Mouse (Mus musculus) CD4-positive, CD25-positive, alpha-beta regulatory T cell, adult 4 months (primary cell): Measurements from ENCODE around the gene Ldlrad3. TPM values are rescaled to one million over a fixed set of nuclear protein-coding genes. Genes with fewer than 3 reads are reported as not detected.
A peak's percentile ranks its signal among the peaks of the same experiment; 100 is the strongest.

Experiments
- ATAC-seq: one replicate; pipeline ENCODE4 v1.8.0; 2017
- polyA plus RNA-seq, 2 experiments: library from polyadenylated mRNA; unstranded; fragments of 100-300 nt; shearing (Covaris generic); gene quantifications; one replicate each; pipeline ENCODE4 v1.2.1; 2017

Ldlrad3 gene
- polyA plus RNA-seq, 2 experiments from 2014 or later = 0.29 to 0.31 TPM

- ATAC-seq = peak; percentile 15
Measured at GRCm38 (mm10) chr2:102032713-102033343, 153.4 kb downstream of the Ldlrad3 start.

- ATAC-seq = no peak
Measured at GRCm38 (mm10) chr2:102030652-102031051, 155.5 kb downstream of the Ldlrad3 start.

DNA sequence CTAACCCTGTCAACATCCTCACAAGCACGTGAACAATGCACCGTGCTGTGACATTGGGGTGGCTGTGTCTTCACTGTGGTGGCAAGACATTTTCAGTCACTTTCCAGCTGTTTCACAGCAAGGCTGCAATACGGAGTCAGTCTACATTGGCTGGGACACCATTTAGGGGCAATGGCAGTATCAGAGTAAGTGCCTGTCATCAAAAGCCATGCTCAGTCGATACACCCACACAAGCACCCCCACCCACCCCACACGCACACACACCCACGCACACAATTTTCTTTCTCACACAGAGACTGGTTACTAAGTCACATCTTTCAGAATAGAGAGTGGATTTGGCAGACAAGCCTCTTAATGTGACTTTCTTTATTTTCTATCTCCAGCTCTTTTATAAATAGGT lies 156.0 kb downstream of the Ldlrad3 start:
- ATAC-seq = no peak

- no peak for ATAC-seq
Measured at GRCm38 (mm10) chr2:102029682-102030081, 156.5 kb downstream of the Ldlrad3 start.

DNA sequence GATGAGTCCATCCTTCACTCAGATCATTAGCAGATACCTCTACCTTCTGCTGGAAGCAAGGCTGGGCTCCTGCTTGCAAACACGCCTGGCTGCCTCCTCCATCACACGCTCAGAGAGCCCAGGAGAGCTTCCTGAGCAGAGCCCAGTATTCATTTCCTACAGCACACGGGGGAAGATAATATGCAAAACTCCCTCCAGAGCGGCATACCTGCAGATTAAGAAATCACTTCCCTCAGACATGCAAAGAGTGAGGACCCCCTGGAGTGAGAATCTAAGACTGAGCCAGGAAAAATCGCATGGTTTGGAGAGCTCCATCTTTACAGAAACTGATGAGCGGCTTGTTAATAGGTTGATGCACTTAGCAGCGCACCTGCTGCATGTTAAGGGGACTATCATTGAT lies 158.9 kb downstream of the Ldlrad3 start:
- ATAC-seq = no peak

DNA sequence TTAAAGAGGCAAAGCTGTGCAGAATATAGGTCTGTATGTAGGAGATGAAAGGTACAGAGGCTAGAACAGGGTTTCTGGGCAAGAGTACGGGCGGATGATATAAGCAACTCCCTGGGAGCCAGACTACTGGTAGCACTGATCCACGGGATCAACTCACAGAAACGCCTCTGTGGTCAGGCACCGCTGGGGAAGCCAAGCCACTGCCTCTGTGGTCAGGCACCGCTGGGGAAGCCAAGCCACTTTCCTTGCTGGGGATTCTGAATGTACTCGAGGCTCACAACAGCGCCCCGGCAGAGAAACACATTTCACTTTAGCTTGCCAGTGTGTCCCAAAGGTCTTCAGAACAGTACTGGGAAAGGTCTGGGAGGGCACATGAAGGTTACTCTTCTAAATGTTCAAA lies 160.0 kb downstream of the Ldlrad3 start:
- ATAC-seq = no peak

GRCm38 (mm10) chr2:102024483-102024882 lies 161.7 kb downstream of the Ldlrad3 start:
- ATAC-seq = no peak

DNA sequence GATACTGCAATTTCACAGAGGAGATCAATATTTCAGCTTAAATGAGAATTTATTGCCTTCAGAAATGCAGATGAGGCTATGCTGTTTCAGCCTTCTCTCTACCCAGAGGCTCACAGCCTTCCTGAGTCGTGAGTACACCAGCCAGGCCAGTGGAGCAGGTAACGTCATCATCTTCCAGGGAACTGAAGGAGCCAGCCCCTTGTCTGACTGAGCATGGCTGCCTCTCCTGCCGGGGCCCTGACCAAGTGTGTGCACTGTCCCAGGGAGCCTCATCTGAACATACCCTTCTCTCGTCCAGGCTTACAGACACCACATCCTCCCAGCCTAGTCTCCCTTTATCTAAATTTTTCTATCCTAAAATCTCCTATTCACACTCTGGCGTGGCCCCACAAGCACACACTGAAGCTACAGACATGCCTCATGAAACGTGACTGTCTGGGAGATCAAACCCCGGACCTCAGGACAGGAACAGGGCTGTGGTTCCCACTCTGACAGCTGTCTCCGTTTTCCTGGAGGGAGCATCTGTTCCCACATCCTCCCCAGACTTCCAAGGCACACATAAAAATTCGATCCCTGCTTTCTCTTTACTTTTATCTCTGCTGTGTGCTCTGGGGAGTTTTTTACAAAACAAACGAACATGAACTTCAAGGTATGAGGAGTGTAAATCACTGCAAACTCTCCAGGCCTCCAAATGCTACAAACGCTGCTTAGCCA lies 164.7 kb downstream of the Ldlrad3 start:
- no peak for ATAC-seq

DNA sequence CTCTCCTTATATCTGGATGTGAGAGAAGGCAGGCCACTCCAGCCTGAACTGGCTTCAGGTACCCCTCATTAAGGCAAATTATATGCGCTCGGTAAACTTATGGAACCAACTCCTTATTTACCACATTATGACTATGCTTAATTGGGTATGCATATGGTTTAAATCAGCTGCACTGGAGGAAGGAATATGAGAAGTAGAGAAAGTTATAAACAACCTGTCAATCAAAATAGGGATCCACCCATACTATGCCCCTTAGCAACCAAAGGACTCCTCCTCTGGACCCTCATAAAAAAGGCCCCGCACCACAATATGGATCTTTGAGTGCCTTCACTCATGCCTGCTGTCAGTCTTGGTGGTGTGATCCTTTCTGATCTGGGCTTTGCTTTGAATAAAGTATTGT lies 165.6 kb downstream of the Ldlrad3 start:
- no peak for ATAC-seq

DNA sequence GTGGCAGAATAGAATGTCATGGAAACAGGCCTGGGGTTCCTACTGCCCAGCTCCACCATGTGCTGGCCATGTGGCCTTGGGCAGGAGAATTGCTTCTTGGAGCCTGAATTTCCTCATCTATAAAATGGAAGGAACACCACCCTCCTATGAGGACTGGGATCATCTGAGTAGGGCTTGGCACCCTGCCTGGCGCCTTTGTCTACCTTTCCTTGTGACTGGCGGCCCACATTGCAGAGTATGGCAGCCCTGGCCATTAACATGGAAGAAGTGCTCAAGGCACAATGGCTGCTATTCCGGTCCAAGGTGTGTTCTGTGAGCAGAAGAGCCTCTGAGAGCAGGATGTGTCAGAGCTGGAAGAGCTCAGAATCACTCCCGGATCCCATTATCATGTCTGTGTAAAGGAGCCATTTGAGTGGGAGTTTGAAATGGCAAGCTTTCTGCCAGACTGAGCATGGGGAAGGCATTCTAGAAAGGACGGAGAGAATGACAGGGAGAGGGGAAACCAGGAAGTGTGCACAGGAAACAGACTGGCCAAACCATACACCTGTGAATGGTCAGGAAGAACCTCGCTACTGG lies 171.6 kb downstream of the Ldlrad3 start:
- ATAC-seq = no peak

DNA sequence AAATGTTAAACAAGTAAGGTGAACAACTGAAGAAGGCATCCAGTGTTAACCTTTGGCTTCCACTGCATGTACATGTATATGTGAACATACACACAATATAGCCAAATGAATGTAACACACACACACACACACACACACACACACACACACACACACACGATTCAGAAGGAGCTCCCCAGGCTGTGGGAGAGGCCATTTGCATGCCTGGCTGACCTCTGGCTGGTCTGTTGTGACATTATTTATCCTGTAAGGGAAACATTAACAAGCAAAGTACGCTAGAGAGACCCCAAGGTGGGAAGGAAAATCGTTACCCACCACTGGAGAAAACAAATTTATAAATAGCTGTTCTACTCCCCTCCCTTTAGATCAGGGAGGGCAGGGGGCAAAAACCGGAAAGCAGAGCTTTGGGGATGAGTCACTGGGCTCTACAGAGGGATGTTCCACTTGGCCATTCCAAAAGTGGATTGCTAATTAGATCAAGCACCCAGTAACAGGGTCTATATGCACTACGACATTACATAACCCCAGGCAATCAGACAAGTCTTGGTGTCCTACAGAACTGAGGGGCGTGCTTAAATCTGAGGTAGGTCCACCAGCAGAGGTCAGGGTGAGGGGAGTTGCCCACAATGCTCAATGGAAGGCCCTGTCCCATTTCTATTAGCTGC lies 174.7 kb downstream of the Ldlrad3 start:
- no peak for ATAC-seq

- no peak for ATAC-seq
Measured at GRCm38 (mm10) chr2:102009766-102010265, 176.4 kb downstream of the Ldlrad3 start.

DNA sequence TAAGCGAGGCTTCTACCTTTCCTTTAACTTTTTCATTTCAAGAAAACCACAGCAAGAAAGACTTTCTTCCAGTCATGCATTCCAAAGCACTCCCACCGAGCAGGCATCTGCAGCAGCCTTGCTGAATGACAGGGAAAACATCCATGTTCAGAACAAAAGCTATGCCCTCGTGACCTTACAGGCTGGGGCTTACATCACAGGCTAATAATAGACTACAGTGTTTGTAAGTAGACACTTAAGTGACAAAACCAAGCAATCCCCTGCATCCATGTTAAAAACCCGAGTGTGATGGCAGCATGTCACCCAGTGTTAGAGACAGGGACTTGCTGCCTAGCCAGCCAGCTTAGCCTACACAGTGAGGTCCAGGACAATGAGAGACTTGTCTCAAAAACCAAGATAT lies 180.0 kb downstream of the Ldlrad3 start:
- ATAC-seq = no peak

DNA sequence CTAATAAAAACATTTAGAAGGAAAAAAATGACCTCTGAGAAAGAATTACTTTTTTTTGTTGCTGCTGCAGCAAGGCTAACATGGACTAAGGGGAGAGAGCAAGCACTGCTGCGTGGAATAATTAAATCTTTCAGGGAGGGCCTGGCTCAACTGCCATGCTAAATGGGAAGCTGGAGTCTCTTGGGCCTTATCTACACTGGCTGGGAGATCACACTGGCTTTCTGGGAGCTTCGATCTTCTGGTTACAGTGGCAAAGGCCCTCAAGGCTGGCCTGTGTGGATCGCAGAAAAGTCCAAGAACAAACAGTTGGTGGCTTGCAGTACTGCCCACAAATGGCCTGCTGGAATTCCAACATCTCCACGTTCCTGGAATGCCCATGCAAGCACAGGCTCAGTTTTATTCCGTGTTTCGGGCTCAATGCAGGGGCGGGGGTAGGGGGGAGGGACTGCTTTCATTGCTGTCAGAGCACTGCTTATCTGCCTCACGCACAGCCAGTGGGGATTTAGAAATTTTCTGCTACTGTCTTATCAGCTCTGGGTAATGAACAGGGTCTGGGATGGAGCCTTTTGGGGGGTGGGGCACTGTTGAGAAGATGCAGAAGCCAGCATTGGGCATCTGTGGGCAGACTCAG lies 180.7 kb downstream of the Ldlrad3 start:
- no peak for ATAC-seq

DNA sequence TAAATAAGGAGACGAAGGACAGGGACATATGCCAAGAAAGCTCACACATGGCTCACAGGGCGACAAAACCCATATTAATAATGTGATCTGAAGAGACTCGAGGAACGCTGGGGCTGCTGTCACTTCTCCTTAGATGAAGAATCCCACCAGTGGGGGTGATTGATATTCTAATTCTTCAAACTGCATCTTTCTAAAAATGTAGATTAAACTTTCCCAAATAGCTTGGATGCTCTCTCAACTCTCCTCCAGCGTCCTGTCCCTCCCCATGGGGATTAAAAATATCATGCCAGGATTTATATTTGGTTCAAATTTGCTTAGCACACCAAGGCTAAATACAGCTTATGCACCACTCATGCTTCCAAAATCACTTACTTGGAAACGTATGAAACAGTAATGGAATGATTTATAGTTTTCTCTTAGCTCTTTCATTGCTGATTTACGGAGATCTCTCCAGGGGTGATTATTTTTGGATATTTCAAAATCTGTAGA lies 182.4 kb downstream of the Ldlrad3 start:
- ATAC-seq = no peak

DNA sequence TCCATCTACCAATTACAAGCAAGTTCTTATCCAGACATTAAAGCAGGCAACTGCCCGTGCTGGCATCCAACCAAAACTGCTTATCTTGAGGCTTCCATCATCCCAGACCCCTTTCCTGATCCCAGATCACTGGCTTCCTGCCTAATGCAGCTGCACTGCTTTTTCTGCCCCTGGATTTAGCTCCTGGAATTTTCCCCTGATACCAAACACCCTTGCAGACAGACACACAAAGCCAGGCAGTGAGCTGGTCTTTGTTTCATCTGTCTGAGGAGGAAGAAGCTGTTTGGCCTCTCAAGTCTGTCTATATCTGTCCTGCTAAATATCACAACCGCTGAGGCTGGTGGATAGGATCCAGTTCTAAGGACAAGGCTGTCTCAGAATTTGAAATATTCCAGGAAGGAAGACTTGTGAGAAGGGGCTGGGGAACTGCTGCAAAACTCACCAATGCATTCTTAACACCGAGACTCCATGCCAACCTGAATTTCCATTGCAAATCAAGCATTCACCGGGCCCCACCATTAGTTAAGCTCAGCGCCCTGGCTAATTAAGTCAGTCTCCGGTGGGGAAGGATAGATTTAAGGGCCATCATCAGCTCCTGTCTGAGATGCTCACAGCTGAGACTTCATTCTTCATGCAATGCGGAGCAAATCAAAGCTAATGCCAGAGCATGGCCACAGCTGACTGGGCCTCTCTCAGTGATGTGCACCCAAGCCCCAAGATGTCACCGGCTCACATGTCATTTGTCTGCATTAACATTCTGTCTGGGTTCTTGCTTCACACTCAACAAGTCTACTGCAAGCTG lies 183.0 kb downstream of the Ldlrad3 start:
- ATAC-seq = no peak

DNA sequence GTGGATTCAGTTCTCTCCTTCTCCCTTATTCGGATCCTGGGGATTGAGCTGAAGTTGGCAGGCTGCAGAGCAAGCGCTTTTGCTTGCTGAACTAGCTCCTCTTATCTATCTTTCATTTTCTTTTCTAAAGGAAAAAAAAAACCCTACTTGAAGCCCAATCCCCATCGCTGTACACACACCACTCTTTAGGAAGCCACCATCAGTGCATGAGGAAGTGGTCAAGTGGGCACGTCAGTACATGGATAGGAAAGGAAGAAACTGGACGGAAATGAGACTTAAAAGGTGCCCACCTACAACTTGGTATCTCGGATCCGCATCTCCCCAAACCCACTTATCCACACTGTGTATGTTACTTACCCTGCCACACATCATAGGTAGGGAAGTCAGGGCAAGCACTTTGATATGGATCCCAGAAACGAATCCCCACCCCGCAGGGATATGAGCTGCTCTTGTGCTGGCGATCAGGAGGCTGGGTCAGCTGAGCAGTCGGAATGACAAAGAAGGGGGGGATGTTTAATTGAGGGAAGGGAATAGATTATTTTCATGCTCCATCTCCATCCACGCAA lies 183.7 kb downstream of the Ldlrad3 start:
- no peak for ATAC-seq

DNA sequence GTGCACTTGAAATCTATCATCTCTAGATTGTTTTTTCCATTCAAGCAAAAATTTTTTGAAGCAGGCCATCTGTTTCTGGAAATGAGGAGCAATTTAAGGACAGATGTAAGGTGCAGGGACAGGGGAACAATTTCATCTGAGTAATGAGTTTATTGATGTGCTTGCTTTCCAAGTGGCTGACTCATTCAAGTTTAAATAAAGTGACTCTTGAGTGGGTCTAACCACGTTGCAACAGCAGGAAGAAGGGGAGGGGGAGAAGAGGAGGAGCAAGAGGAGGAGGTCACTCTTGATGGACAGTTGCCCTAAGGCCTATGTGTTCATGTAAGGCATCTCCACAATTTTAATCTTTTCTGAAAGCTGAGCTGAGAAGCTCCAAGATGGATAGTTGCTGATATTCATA lies 184.5 kb downstream of the Ldlrad3 start:
- no peak for ATAC-seq

DNA sequence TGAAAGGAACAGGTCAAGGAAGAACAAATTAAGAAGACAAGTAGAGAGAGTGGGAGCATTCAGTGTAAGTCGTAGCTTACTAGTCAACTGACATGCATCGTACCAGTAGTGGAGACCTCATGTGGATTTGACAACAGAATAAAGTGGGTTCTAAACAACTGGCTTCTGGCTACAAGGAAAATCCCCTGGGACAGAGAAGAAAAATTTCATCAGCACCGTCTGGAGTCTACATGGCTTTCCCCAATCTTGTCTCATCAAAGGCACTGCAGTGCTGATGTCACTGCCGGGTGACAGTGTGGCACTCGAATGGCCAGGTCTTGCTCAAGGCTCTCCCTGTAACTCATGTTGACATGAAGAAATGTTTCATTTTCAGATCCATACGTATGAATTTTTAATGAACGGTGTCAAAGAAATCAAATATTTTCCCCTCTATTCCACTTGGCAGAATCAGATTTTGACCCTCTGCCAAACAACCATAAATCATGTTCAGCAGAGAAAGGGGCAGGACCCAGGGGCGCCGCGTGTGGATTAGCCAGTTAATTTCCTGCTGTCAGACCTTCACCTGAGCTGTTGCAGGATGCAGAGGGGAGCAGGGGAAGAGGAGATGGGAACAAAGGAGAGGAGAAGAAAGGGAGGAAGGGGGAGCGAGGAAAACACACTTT lies 187.1 kb downstream of the Ldlrad3 start:
- ATAC-seq = no peak

DNA sequence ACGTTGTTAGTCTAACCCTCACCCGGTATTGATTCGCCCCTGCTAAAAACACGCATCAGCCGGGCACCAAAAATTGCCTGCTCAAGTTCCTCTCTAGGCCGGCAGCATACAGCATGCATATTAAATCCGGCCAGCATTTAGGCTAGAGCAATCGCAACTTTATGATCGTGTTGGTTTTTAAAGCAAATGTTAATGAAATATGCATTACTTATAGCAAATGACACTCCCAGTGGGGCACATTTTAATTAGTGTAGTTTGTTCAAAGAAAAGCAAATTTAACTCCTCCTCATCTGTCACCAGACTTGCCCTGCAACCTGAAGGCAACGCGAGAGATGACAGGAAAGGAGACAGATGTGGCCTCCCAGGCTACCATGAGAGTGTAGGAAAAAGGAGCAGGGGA lies 189.2 kb downstream of the Ldlrad3 start:
- no peak for ATAC-seq
